ENCODE assay signal across 14 mouse cellular contexts in the genomic region with DNA sequence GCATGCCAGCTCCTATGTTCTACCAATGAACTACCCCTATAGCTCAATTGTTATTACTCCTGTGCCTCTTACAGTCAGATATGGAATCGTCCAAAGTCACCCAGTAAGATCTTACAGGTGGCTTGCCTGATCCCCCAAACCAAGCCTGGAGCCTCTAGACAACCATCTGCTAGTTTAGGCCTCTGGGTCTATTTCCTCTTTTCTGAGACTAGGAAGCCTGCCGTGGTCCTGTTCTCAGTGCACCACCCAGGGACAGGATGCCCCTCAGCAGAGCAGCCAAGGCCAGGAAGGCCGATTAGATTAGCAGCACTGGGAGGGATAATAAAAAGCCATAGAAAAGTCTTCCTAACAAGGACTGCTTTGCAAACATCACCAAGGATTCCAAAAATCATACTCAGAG. TPM values are rescaled to one million over a fixed set of nuclear protein-coding genes. Genes with fewer than 3 reads are reported as not detected.
DNase-seq lines count a peak whose midpoint lies in the region; ATAC-seq and TF ChIP-seq lines count a peak whose summit lies in the region.
"Had no signal": no experiment of that assay in that cellular context is flagged by ENCODE, and none has a peak within 500 bp of the region (broad histone marks: within the 10 kb centered on the region; RNA-seq: fewer than 3 reads in every experiment).

No protein-coding gene starts in this region.

- no peak for ATAC-seq in midbrain, embryonic 13.5 days
- ATAC-seq in G1E (ENCODE audit: extremely low read depth, insufficient number of reproducible peaks, low FRiP score, poor library complexity, severe bottlenecking): peak; percentile 50
- no peak for ATAC-seq in liver, embryonic 13.5 days (ENCODE audit: low read depth)

- H3K9ac ChIP-seq in midbrain, embryonic 13.5 days (replicated peaks): no peak overlapping the region
- no peak overlapping the region for H3K9ac ChIP-seq in liver, embryonic 13.5 days

- no peak overlapping the region for H3K4me3 ChIP-seq in heart, embryonic 10.5 days
- no peak overlapping the region for H3K4me3 ChIP-seq in midbrain, embryonic 10.5 days
- no peak overlapping the region for H3K4me3 ChIP-seq in midbrain, embryonic 13.5 days (replicated peaks)
- no peak overlapping the region for H3K4me3 ChIP-seq in G1E (ENCODE audit: low read depth, low read length)
- H3K4me3 ChIP-seq in liver, embryonic 13.5 days (replicated peaks): no peak overlapping the region

- no peaks in the 10 kb centered on the region for H3K9me3 ChIP-seq in heart, embryonic 10.5 days
- H3K9me3 ChIP-seq in midbrain, embryonic 10.5 days (replicated peaks): no peaks in the 10 kb centered on the region
- H3K9me3 ChIP-seq in midbrain, embryonic 13.5 days: no peaks in the 10 kb centered on the region
- no peaks in the 10 kb centered on the region for H3K9me3 ChIP-seq in G1E (replicated peaks)
- H3K9me3 ChIP-seq in liver, embryonic 13.5 days (replicated peaks): no peaks in the 10 kb centered on the region

- no peak for DNase-seq in heart, embryonic 10.5 days (ENCODE audit: low spot score)
- DNase-seq in heart, postnatal 4 days: no peak
- DNase-seq in midbrain, embryonic 10.5 days (ENCODE audit: low spot score): no peak
- peak; percentile 73 for DNase-seq in G1E (ENCODE audit: low spot score)
- no peak for DNase-seq in liver, embryonic 13.5 days
- no peak for DNase-seq in cerebellum, adult 18-20 months
- DNase-seq in kidney, adult 11 months: no peak
- DNase-seq: adrenal gland, postnatal 10 days; cerebellum, adult 9-11 months; embryo, embryonic 11 days; heart, adult 2 months; kidney, adult 9 months; thymus, adult 18-20 months had no signal

- peaks cover 5% of the 10 kb centered on the region; the same call in 1 of the 2 replicates for H3K36me3 ChIP-seq in heart, embryonic 10.5 days
- peaks cover 7% of the 10 kb centered on the region for H3K36me3 ChIP-seq in midbrain, embryonic 10.5 days
- H3K36me3 ChIP-seq in midbrain, embryonic 13.5 days: peaks cover 10% of the 10 kb centered on the region
- peaks cover 26% of the 10 kb centered on the region for H3K36me3 ChIP-seq in G1E (replicated peaks)
- H3K36me3 ChIP-seq in liver, embryonic 13.5 days: no peaks in the 10 kb centered on the region; the same call in 1 of the 2 replicates

- TF ChIP-seq CTCF in G1E (IDR thresholded peaks at IDR 0.05; ENCODE audit: low read depth, low read length): no peak

- H3K4me1 ChIP-seq in heart, embryonic 10.5 days: peaks cover 7% of the 10 kb centered on the region; the same call in 1 of the 2 replicates
- H3K4me1 ChIP-seq in midbrain, embryonic 10.5 days: peaks cover 10% of the 10 kb centered on the region; the same call in 1 of the 2 replicates
- peaks cover 5% of the 10 kb centered on the region; the same call in 1 of the 2 replicates for H3K4me1 ChIP-seq in midbrain, embryonic 13.5 days (replicated peaks)
- peaks cover 34% of the 10 kb centered on the region for H3K4me1 ChIP-seq in G1E (ENCODE audit: insufficient read depth, low read depth, low read length)
- peaks cover 22% of the 10 kb centered on the region for H3K4me1 ChIP-seq in liver, embryonic 13.5 days (replicated peaks)

- 69% methylated on average over 3 of the region's 3 CpGs for WGBS in heart, embryonic 10.5 days
- 93% methylated on average over 3 of the region's 3 CpGs for WGBS in midbrain, embryonic 10.5 days
- WGBS in midbrain, embryonic 13.5 days: 91% methylated on average over 3 of the region's 3 CpGs
- 22% methylated on average over 3 of the region's 3 CpGs for WGBS in liver, embryonic 13.5 days (ENCODE audit: insufficient replicate concordance)

- no peak overlapping the region for H3K4me2 ChIP-seq in midbrain, embryonic 13.5 days (replicated peaks)
- H3K4me2 ChIP-seq in liver, embryonic 13.5 days: peak overlapping the region; percentile 80; the same call in 1 of the 2 replicates

- no peaks in the 10 kb centered on the region for H3K27me3 ChIP-seq in heart, embryonic 10.5 days (ENCODE audit: insufficient read depth, poor library complexity, severe bottlenecking)
- peaks cover 4% of the 10 kb centered on the region; the same call in 1 of the 2 replicates for H3K27me3 ChIP-seq in midbrain, embryonic 10.5 days (ENCODE audit: low read depth, poor library complexity, severe bottlenecking)
- H3K27me3 ChIP-seq in midbrain, embryonic 13.5 days: 0 out of 2 replicates have a peak, but pooled peaks cover 5% of the 10 kb centered on the region
- peaks cover 3% of the 10 kb centered on the region; the same call in 1 of the 2 replicates for H3K27me3 ChIP-seq in G1E (ENCODE audit: insufficient read depth, low read length)
- no peaks in the 10 kb centered on the region for H3K27me3 ChIP-seq in liver, embryonic 13.5 days

- peak overlapping the region; percentile 99 for H3K27ac ChIP-seq in heart, embryonic 10.5 days
- H3K27ac ChIP-seq in midbrain, embryonic 10.5 days (replicated peaks): peak overlapping the region; percentile 98; the same call in 1 of the 2 replicates
- H3K27ac ChIP-seq in midbrain, embryonic 13.5 days: no peak overlapping the region
- H3K27ac ChIP-seq in liver, embryonic 13.5 days: peak overlapping the region; percentile 89

RNA-seq across cellular contexts. Expression of gene Wdr34, which starts 1.1 kb away (rescaled TPM):
- polyA plus RNA-seq in heart, embryonic 10.5 days (2016; fragmentation: Nextera tagmentation; extraction: Ambion mirVana): 17.7 and 22.3 TPM in 2 replicates
- total RNA-seq in heart, postnatal 4 days (2021): 10 to 100 TPM; 15.2 to 15.8 TPM
- polyA plus RNA-seq in midbrain, embryonic 10.5 days (2016; fragmentation: Nextera tagmentation; extraction: Ambion mirVana): 26.6 and 30.5 TPM in 2 replicates
- 59.6 and 62.3 TPM in 2 replicates for polyA plus RNA-seq in midbrain, embryonic 13.5 days (2015; fragmentation: Nextera tagmentation; extraction: Ambion mirVana)
- 15.1 and 17.9 TPM in 2 replicates for total RNA-seq in G1E (2014; fragmentation: Nextera tagmentation)
- 9.6 and 13.5 TPM in 2 replicates for total RNA-seq in G1E (2017)
- 35.5 and 38.4 TPM in 2 replicates for polyA plus RNA-seq in G1E (2012)
- 9.9 and 10.7 TPM in 2 replicates for polyA plus RNA-seq in liver, embryonic 13.5 days (2015; fragmentation: Nextera tagmentation; extraction: Ambion mirVana)

RNA-seq across cellular contexts. Expression of gene Set, which starts 7.3 kb away (rescaled TPM):
- polyA plus RNA-seq in heart, embryonic 10.5 days (2016; fragmentation: Nextera tagmentation; extraction: Ambion mirVana): 341 and 570 TPM in 2 replicates
- total RNA-seq in heart, postnatal 4 days (2021): 100 to 1,000 TPM; 174 to 185 TPM
- polyA plus RNA-seq in midbrain, embryonic 10.5 days (2016; fragmentation: Nextera tagmentation; extraction: Ambion mirVana): 777 and 858 TPM in 2 replicates
- 448 and 482 TPM in 2 replicates for polyA plus RNA-seq in midbrain, embryonic 13.5 days (2015; fragmentation: Nextera tagmentation; extraction: Ambion mirVana)
- 751 and 948 TPM in 2 replicates for total RNA-seq in G1E (2014; fragmentation: Nextera tagmentation)
- total RNA-seq in G1E (2017): 667 and 849 TPM in 2 replicates
- polyA plus RNA-seq in G1E (2012): 806 and 885 TPM in 2 replicates
- 317 and 337 TPM in 2 replicates for polyA plus RNA-seq in liver, embryonic 13.5 days (2015; fragmentation: Nextera tagmentation; extraction: Ambion mirVana)

RNA-seq across cellular contexts. Expression of gene Pkn3, which starts 27.7 kb away (rescaled TPM):
- polyA plus RNA-seq in heart, embryonic 10.5 days (2016; fragmentation: Nextera tagmentation; extraction: Ambion mirVana): 13.8 and 17.7 TPM in 2 replicates
- 10 to 100 TPM; 15.3 to 17.9 TPM for total RNA-seq in heart, postnatal 4 days (2021)
- 12.1 and 13.5 TPM in 2 replicates for polyA plus RNA-seq in midbrain, embryonic 10.5 days (2016; fragmentation: Nextera tagmentation; extraction: Ambion mirVana)
- polyA plus RNA-seq in midbrain, embryonic 13.5 days (2015; fragmentation: Nextera tagmentation; extraction: Ambion mirVana): 2.8 and 3.8 TPM in 2 replicates
- total RNA-seq in G1E (2014; fragmentation: Nextera tagmentation): 1.6 and 2.4 TPM in 2 replicates
- total RNA-seq in G1E (2017): 4.5 and 5.9 TPM in 2 replicates
- polyA plus RNA-seq in G1E (2012): 13.3 and 14.5 TPM in 2 replicates
- polyA plus RNA-seq in liver, embryonic 13.5 days (2015; fragmentation: Nextera tagmentation; extraction: Ambion mirVana): 3.1 and 3.2 TPM in 2 replicates

RNA-seq across cellular contexts. Expression of gene Zdhhc12, which starts 43.6 kb away (rescaled TPM):
- 65.5 and 66.2 TPM in 2 replicates for polyA plus RNA-seq in heart, embryonic 10.5 days (2016; fragmentation: Nextera tagmentation; extraction: Ambion mirVana)
- 10 to 100 TPM in 1 of 2 experiments, 1 to 10 TPM in 1; 7.8 to 10.6 TPM for total RNA-seq in heart, postnatal 4 days (2021)
- 36.8 and 41.9 TPM in 2 replicates for polyA plus RNA-seq in midbrain, embryonic 10.5 days (2016; fragmentation: Nextera tagmentation; extraction: Ambion mirVana)
- polyA plus RNA-seq in midbrain, embryonic 13.5 days (2015; fragmentation: Nextera tagmentation; extraction: Ambion mirVana): 18.9 and 19.0 TPM in 2 replicates
- total RNA-seq in G1E (2014; fragmentation: Nextera tagmentation): 25.4 and 29.4 TPM in 2 replicates
- total RNA-seq in G1E (2017): 9.5 and 10.3 TPM in 2 replicates
- 31.0 and 31.4 TPM in 2 replicates for polyA plus RNA-seq in G1E (2012)
- 22.8 and 23.9 TPM in 2 replicates for polyA plus RNA-seq in liver, embryonic 13.5 days (2015; fragmentation: Nextera tagmentation; extraction: Ambion mirVana)
